Mouse (Mus musculus) right cerebral cortex, postnatal 25 days (tissue): Measurements from ENCODE around the gene Rhobtb1.
A peak's percentile ranks its signal among the peaks of the same experiment; 100 is the strongest.

Experiments
- DNase-seq: peaks from one replicate; pipeline ENCODE4 v3.0.0; 2022

The Rhobtb1 gene

GRCm38 (mm10) chr10:69212542-69213440 is 61.6 kb downstream of the Rhobtb1 start, which contains the start of gene A930033H14Rik:
Gene A930033H14Rik, minus strand, starts transcription at chr10:69213098.
- peak; percentile 79 for DNase-seq

GRCm38 (mm10) chr10:69213451-69213877 is 62.2 kb downstream of the Rhobtb1 start:
- no peak for DNase-seq

- peak; percentile 23 for DNase-seq
Measured at GRCm38 (mm10) chr10:69213986-69214385, 62.8 kb downstream of the Rhobtb1 start.

- no peak for DNase-seq
Measured at GRCm38 (mm10) chr10:69217127-69217690, 66.0 kb downstream of the Rhobtb1 start.

- no peak for DNase-seq
Measured at GRCm38 (mm10) chr10:69218458-69219288, 67.4 kb downstream of the Rhobtb1 start.

GRCm38 (mm10) chr10:69219289-69219626 is 68.0 kb downstream of the Rhobtb1 start:
- DNase-seq = no peak

GRCm38 (mm10) chr10:69220296-69220695 is 69.1 kb downstream of the Rhobtb1 start:
- DNase-seq = no peak

- no peak for DNase-seq
Measured at GRCm38 (mm10) chr10:69221148-69221547, 69.9 kb downstream of the Rhobtb1 start.

GRCm38 (mm10) chr10:69221955-69222354 is 70.7 kb downstream of the Rhobtb1 start:
- no peak for DNase-seq

- no peak for DNase-seq
Measured at GRCm38 (mm10) chr10:69223232-69223631, 72.0 kb downstream of the Rhobtb1 start.

- no peak for DNase-seq
Measured at GRCm38 (mm10) chr10:69224276-69224675, 73.0 kb downstream of the Rhobtb1 start.

GRCm38 (mm10) chr10:69225471-69225870 is 74.2 kb downstream of the Rhobtb1 start:
- DNase-seq = no peak

GRCm38 (mm10) chr10:69225951-69226350 is 74.7 kb downstream of the Rhobtb1 start:
- no peak for DNase-seq

GRCm38 (mm10) chr10:69237185-69237584 is 86.0 kb downstream of the Rhobtb1 start:
- no peak for DNase-seq

GRCm38 (mm10) chr10:69237781-69238180 is 86.5 kb downstream of the Rhobtb1 start:
- no peak for DNase-seq

GRCm38 (mm10) chr10:69238311-69238710 is 87.1 kb downstream of the Rhobtb1 start:
- DNase-seq = no peak

- DNase-seq = no peak
Measured at GRCm38 (mm10) chr10:69240530-69240929, 89.3 kb downstream of the Rhobtb1 start.

- DNase-seq = no peak
Measured at GRCm38 (mm10) chr10:69245151-69245550, 93.9 kb downstream of the Rhobtb1 start.

- DNase-seq = no peak
Measured at GRCm38 (mm10) chr10:69245906-69246668, 94.9 kb downstream of the Rhobtb1 start.

- no peak for DNase-seq
Measured at GRCm38 (mm10) chr10:69246762-69247161, 95.5 kb downstream of the Rhobtb1 start.

GRCm38 (mm10) chr10:69247311-69248033 is 96.2 kb downstream of the Rhobtb1 start:
- DNase-seq = no peak
